Mouse (Mus musculus): ENCODE measurements at regions not wholly inside any gene's neighbourhood (a gene's known extent, or its start where the extent isn't known, plus 50 kb on each side); places are given as distances from the start of the nearest gene placed in this dataset.

GRCm38 (mm10) chr13:85035903-85036302, 153.3 kb upstream of the Ccnh start:
- Histone ChIP-seq H3K36me3 (ENCODE audit: control insufficient read depth, insufficient read depth, low read length) (no peaks in the 10 kb centered on the region), H3K9me3 (replicated peaks; ENCODE audit: control insufficient read depth, low read length) (no peaks in the 10 kb centered on the region), H3K4me1 (ENCODE audit: control insufficient read depth, insufficient read depth, low read length) (no peaks in the 10 kb centered on the region), H3K9ac (ENCODE audit: low read length) (no peak overlapping the region), H3K27me3 (ENCODE audit: control insufficient read depth, insufficient read depth, low read length) (no peaks in the 10 kb centered on the region), H3K4me3 (replicated peaks; ENCODE audit: low read length) (no peak overlapping the region), H3K4me2 (ENCODE audit: low read depth, low read length) (no peak overlapping the region), H3K27ac (ENCODE audit: low read length) (no peak overlapping the region)
- no peak for ATAC-seq (ENCODE audit: insufficient read depth, low FRiP score)
- WGBS = 78% methylated on average over 2 of the region's 2 CpGs

- H3K4me3 ChIP-seq (replicated peaks; ENCODE audit: low read length) = no peak overlapping the region
- H3K27ac ChIP-seq (ENCODE audit: low read length) = no peak overlapping the region
- H3K4me1 ChIP-seq (ENCODE audit: control insufficient read depth, insufficient read depth, low read length) = no peaks in the 10 kb centered on the region
- no peaks in the 10 kb centered on the region for H3K36me3 ChIP-seq (ENCODE audit: control insufficient read depth, insufficient read depth, low read length)
- no peak overlapping the region for H3K4me2 ChIP-seq (ENCODE audit: low read depth, low read length)
- no peaks in the 10 kb centered on the region for H3K27me3 ChIP-seq (ENCODE audit: control insufficient read depth, insufficient read depth, low read length)
- no peak for ATAC-seq (ENCODE audit: insufficient read depth, low FRiP score)
- no peak overlapping the region for H3K9ac ChIP-seq (ENCODE audit: low read length)
- WGBS = 75% methylated on average over 1 of the region's 1 CpGs
- no peaks in the 10 kb centered on the region for H3K9me3 ChIP-seq (replicated peaks; ENCODE audit: control insufficient read depth, low read length)
Observed at GRCm38 (mm10) chr13:85036830-85037229, 152.4 kb upstream of the Ccnh start.

GRCm38 (mm10) chr13:85066585-85067550, 122.3 kb upstream of the Ccnh start:
- no peaks in the 10 kb centered on the region for H3K4me1 ChIP-seq (ENCODE audit: control insufficient read depth, insufficient read depth, low read length)
- WGBS = 70% methylated on average over 6 of the region's 6 CpGs
- no peaks in the 10 kb centered on the region for H3K36me3 ChIP-seq (ENCODE audit: control insufficient read depth, insufficient read depth, low read length)
- no peak for ATAC-seq (ENCODE audit: insufficient read depth, low FRiP score)
- H3K4me2 ChIP-seq (ENCODE audit: low read depth, low read length) = no peak overlapping the region
- no peak overlapping the region for H3K4me3 ChIP-seq (replicated peaks; ENCODE audit: low read length)
- no peaks in the 10 kb centered on the region for H3K9me3 ChIP-seq (replicated peaks; ENCODE audit: control insufficient read depth, low read length)
- H3K9ac ChIP-seq (ENCODE audit: low read length) = no peak overlapping the region
- H3K27ac ChIP-seq (ENCODE audit: low read length) = no peak overlapping the region
- H3K27me3 ChIP-seq (ENCODE audit: control insufficient read depth, insufficient read depth, low read length) = no peaks in the 10 kb centered on the region

- Histone ChIP-seq H3K4me3 (replicated peaks; ENCODE audit: low read length) (no peak overlapping the region), H3K4me1 (ENCODE audit: control insufficient read depth, insufficient read depth, low read length) (no peaks in the 10 kb centered on the region), H3K27ac (ENCODE audit: low read length) (no peak overlapping the region), H3K9ac (ENCODE audit: low read length) (no peak overlapping the region), H3K36me3 (ENCODE audit: control insufficient read depth, insufficient read depth, low read length) (no peaks in the 10 kb centered on the region), H3K9me3 (replicated peaks; ENCODE audit: control insufficient read depth, low read length) (no peaks in the 10 kb centered on the region), H3K4me2 (ENCODE audit: low read depth, low read length) (no peak overlapping the region), H3K27me3 (ENCODE audit: control insufficient read depth, insufficient read depth, low read length) (no peaks in the 10 kb centered on the region)
- no peak for ATAC-seq (ENCODE audit: insufficient read depth, low FRiP score)
- 72% methylated on average over 5 of the region's 5 CpGs for WGBS
Observed at GRCm38 (mm10) chr13:85067551-85068283, 121.5 kb upstream of the Ccnh start.

- WGBS = 65% methylated on average over 3 of the region's 3 CpGs
- H3K4me1 ChIP-seq (ENCODE audit: control insufficient read depth, insufficient read depth, low read length) = no peaks in the 10 kb centered on the region
- H3K27ac ChIP-seq (ENCODE audit: low read length) = no peak overlapping the region
- no peak overlapping the region for H3K4me3 ChIP-seq (replicated peaks; ENCODE audit: low read length)
- H3K9me3 ChIP-seq (replicated peaks; ENCODE audit: control insufficient read depth, low read length) = no peaks in the 10 kb centered on the region
- H3K36me3 ChIP-seq (ENCODE audit: control insufficient read depth, insufficient read depth, low read length) = no peaks in the 10 kb centered on the region
- ATAC-seq (ENCODE audit: insufficient read depth, low FRiP score) = no peak
- H3K9ac ChIP-seq (ENCODE audit: low read length) = no peak overlapping the region
- no peaks in the 10 kb centered on the region for H3K27me3 ChIP-seq (ENCODE audit: control insufficient read depth, insufficient read depth, low read length)
- H3K4me2 ChIP-seq (ENCODE audit: low read depth, low read length) = no peak overlapping the region
Observed at GRCm38 (mm10) chr13:85068403-85068802, 120.8 kb upstream of the Ccnh start.

DNA sequence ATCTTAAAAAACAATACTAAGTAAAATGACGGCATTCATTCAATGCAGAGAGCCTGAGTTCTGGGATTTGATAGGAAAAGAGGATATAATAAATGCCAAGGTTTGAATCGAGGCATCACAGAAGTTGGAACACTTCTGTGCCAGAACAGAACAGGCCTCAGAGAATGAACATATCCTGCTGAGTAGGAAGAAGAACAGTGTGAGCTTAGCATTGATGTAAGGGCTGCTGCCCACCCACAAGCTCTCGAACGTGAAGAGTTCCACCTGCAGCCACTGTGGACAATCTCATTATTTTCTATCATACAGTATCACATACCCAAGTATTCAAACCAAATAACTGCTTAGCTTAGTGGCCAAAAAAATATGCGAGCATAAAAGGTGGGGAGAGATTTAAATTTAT, 105.9 kb upstream of the Ccnh start:
- Histone ChIP-seq H3K9me3 (replicated peaks; ENCODE audit: control insufficient read depth, low read length) (no peaks in the 10 kb centered on the region), H3K27me3 (ENCODE audit: control insufficient read depth, insufficient read depth, low read length) (no peaks in the 10 kb centered on the region), H3K9ac (ENCODE audit: low read length) (no peak overlapping the region), H3K4me1 (ENCODE audit: control insufficient read depth, insufficient read depth, low read length) (no peaks in the 10 kb centered on the region), H3K36me3 (ENCODE audit: control insufficient read depth, insufficient read depth, low read length) (no peaks in the 10 kb centered on the region), H3K4me3 (replicated peaks; ENCODE audit: low read length) (no peak overlapping the region), H3K4me2 (ENCODE audit: low read depth, low read length) (no peak overlapping the region), H3K27ac (ENCODE audit: low read length) (no peak overlapping the region)
- ATAC-seq (ENCODE audit: insufficient read depth, low FRiP score) = no peak
- 69% methylated on average over 5 of the region's 5 CpGs for WGBS

GRCm38 (mm10) chr13:85083742-85084141, 105.5 kb upstream of the Ccnh start:
- no peaks in the 10 kb centered on the region for H3K27me3 ChIP-seq (ENCODE audit: control insufficient read depth, insufficient read depth, low read length)
- H3K27ac ChIP-seq (ENCODE audit: low read length) = no peak overlapping the region
- ATAC-seq (ENCODE audit: insufficient read depth, low FRiP score) = no peak
- no peak overlapping the region for H3K4me2 ChIP-seq (ENCODE audit: low read depth, low read length)
- no peaks in the 10 kb centered on the region for H3K9me3 ChIP-seq (replicated peaks; ENCODE audit: control insufficient read depth, low read length)
- no peak overlapping the region for H3K4me3 ChIP-seq (replicated peaks; ENCODE audit: low read length)
- H3K9ac ChIP-seq (ENCODE audit: low read length) = no peak overlapping the region
- no peaks in the 10 kb centered on the region for H3K36me3 ChIP-seq (ENCODE audit: control insufficient read depth, insufficient read depth, low read length)
- no peaks in the 10 kb centered on the region for H3K4me1 ChIP-seq (ENCODE audit: control insufficient read depth, insufficient read depth, low read length)

GRCm38 (mm10) chr13:85096174-85096573, 93.0 kb upstream of the Ccnh start:
- no peak overlapping the region for H3K9ac ChIP-seq (ENCODE audit: low read length)
- 66% methylated on average over 7 of the region's 7 CpGs for WGBS

DNA sequence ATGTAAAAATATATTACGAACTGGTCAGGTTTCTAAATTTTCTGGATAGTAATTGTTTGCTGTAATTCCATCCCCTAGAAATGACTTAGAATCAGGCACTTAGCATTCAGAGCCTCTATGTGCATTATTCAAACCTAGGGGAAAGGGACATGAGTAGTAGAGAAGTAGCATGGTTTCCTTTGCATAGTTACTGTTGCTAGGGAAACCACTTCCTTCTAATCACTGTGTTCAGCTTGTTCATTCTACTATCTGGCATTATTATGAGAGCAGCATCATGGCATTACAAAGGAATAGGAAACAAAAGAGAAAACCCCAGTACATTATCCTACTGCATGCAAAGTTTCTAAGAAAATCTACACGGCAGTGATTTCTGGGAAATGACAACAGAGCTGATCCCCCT, 65.9 kb upstream of the Ccnh start:
- no peaks in the 10 kb centered on the region for H3K27me3 ChIP-seq (ENCODE audit: control insufficient read depth, insufficient read depth, low read length)
- H3K9me3 ChIP-seq (replicated peaks; ENCODE audit: control insufficient read depth, low read length) = no peaks in the 10 kb centered on the region
- no peaks in the 10 kb centered on the region for H3K4me1 ChIP-seq (ENCODE audit: control insufficient read depth, insufficient read depth, low read length)
- H3K4me3 ChIP-seq (replicated peaks; ENCODE audit: low read length) = no peak overlapping the region
- H3K36me3 ChIP-seq (ENCODE audit: control insufficient read depth, insufficient read depth, low read length) = no peaks in the 10 kb centered on the region
- H3K4me2 ChIP-seq (ENCODE audit: low read depth, low read length) = no peak overlapping the region
- no peak overlapping the region for H3K27ac ChIP-seq (ENCODE audit: low read length)
- WGBS = 87% methylated on average over 2 of the region's 2 CpGs
- ATAC-seq (ENCODE audit: insufficient read depth, low FRiP score) = no peak
- no peak overlapping the region for H3K9ac ChIP-seq (ENCODE audit: low read length)

More at GRCm38 (mm10) chr13:85096174-85096573, 93.0 kb upstream of the Ccnh start:
- Histone ChIP-seq H3K27me3 (ENCODE audit: control insufficient read depth, insufficient read depth, low read length) (no peaks in the 10 kb centered on the region), H3K4me2 (ENCODE audit: low read depth, low read length) (no peak overlapping the region), H3K4me1 (ENCODE audit: control insufficient read depth, insufficient read depth, low read length) (no peaks in the 10 kb centered on the region), H3K36me3 (ENCODE audit: control insufficient read depth, insufficient read depth, low read length) (no peaks in the 10 kb centered on the region), H3K9me3 (replicated peaks; ENCODE audit: control insufficient read depth, low read length) (peaks cover 10% of the 10 kb centered on the region; the same call in 1 of the 2 replicates), H3K4me3 (replicated peaks; ENCODE audit: low read length) (no peak overlapping the region), H3K27ac (ENCODE audit: low read length) (no peak overlapping the region)
- ATAC-seq (ENCODE audit: insufficient read depth, low FRiP score) = no peak
